Mouse (Mus musculus) cerebellum, adult 2 months (tissue): ENCODE results near the gene Gm21915.

Experiments
- CTCF ChIP-seq: fragments of 200-500 bp; IDR thresholded peaks from 2 replicates; pipeline ENCODE4 v1.5.1; 2011; ENCODE audit warnings: low read depth, mild to moderate bottlenecking, control low read depth, low read length, moderate library complexity, borderline replicate concordance; ENCODE audit not compliant: insufficient read depth
- POLR2A ChIP-seq: fragments of 200-500 bp; IDR thresholded peaks from 2 replicates; pipeline ENCODE4 v1.6.1; 2011; ENCODE audit warnings: low read length, control low read depth, borderline replicate concordance; ENCODE audit not compliant: insufficient read depth

DNA sequence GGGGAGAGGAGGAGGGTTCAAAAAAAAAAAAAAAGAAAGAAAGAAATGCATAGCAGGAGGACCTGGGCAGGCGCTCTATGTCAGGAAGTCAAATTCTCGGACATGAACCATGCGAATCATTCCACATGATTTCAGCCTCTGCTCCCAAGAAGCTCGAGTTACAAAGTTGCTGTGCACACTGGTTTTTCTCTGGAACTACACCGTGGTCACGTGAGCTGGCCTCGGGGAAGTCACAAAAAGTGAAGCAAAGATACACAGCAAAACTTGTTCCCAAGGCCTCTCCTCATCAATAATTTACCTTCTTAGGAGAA lies 47.4 kb downstream of the Gm21915 start:
- TF ChIP-seq POLR2A, result no peak
- TF ChIP-seq CTCF, result no peak
